Mouse (Mus musculus) ES-E14 (cell line): ENCODE results near the gene Gm39566.

Source experiments
- CHD2 ChIP-seq: IDR thresholded peaks from 2 replicates; pipeline ENCODE4 v1.6.1; 2014; ENCODE audit warnings: mild to moderate bottlenecking, low read depth, low read length, inconsistent platforms
- MAFK ChIP-seq: IDR thresholded peaks from 2 replicates; pipeline ENCODE4 v1.6.1; 2014; ENCODE audit warnings: mild to moderate bottlenecking, low read depth, low read length, inconsistent platforms; ENCODE audit not compliant: insufficient read depth
- ZC3H11A ChIP-seq: IDR thresholded peaks from 2 replicates; pipeline ENCODE4 v1.6.1; 2012; ENCODE audit warnings: low read depth, mild to moderate bottlenecking, inconsistent platforms, low read length, borderline replicate concordance
- ZNF384 ChIP-seq: IDR thresholded peaks from 2 replicates; pipeline ENCODE4 v1.6.1; 2012; ENCODE audit warnings: low read depth, low read length, inconsistent platforms

- TF ChIP-seq MAFK (no peak), ZC3H11A (no peak), ZNF384 (no peak), CHD2 (no peak)
These were observed 3.8 kb upstream of the Gm39566 start for GRCm38 (mm10) chr11:69818871-69819270.
